Mouse (Mus musculus): ENCODE results near the gene Rnf103. TPM values are rescaled to one million over a fixed set of nuclear protein-coding genes. Genes with fewer than 3 reads are reported as not detected.
"Not testable (repeated sequence)": the region's sequence is repeated elsewhere in the genome, so short reads cannot be mapped to it uniquely, and the experiment has no call there.

Gene Rnf103
- total and polyA plus RNA-seq, 3 experiments: 4.2 to 7.0 (median 6.0) TPM

DNA sequence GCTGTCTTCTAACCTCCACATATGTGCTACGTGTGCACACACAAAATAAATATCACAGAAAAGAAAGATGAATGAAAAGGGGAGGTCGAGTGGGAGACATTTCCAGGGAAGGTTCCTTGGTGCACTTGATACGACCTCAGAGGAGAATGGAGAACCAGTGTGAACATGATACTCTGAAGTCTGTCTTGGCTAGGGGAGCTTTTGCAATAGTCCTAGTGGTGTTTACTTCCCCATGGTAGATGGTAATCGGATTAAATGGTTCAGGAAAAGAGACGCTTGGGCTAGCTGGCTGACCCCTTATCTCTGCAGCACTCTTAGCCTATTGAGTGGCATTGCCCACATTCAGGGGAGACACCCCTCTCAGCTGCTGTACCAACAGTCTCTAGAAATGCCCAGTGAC is 16.9 kb upstream of the Rnf103 start:
- dilution Hi-C loops (cut with MboI; ENCODE audit: extremely low pct_ligation_motif_present, extremely low pct_unique_long_range_greater_than_20kb, low sequenced_read_pairs) (no loop called here), in situ Hi-C loops (cut with MboI; ENCODE audit: low pct_ligation_motif_present, low pct_unique_long_range_greater_than_20kb, low sequenced_read_pairs) (no loop called here)
- H3K9ac ChIP-seq (ENCODE audit: insufficient read depth, low read depth): no peak overlapping the region
- H3K4me1 ChIP-seq (ENCODE audit: control insufficient read depth in 1 of 2, insufficient read depth in 2 of 2): peaks cover 2 to 6% of the 10 kb centered on the region in 2 experiments; a peak in 1 of 4 replicates
- DNase-seq (ENCODE audit: extremely low read depth): no peak
- TF ChIP-seq CHD1 (IDR thresholded peaks at IDR 0.05; ENCODE audit: low read depth, low read length): no peak
- TF ChIP-seq POLR2A (IDR thresholded peaks at IDR 0.05; ENCODE audit: low read depth, low read length): no peak
- TF ChIP-seq SMC3 (IDR thresholded peaks at IDR 0.05; ENCODE audit: low read depth, low read length): no peak
- TF ChIP-seq USF2 (conservative IDR thresholded peaks at IDR 0.05; ENCODE audit: low read depth, low read length): no peak
- no peak for TF ChIP-seq ELF1 (IDR thresholded peaks at IDR 0.05; ENCODE audit: low read depth, low read length)
- H3K27ac ChIP-seq (ENCODE audit: insufficient read depth, low read depth): no peak overlapping the region
- H3K4me3 ChIP-seq (replicated peaks in 1 of 3; ENCODE audit: low read depth in 2 of 3, low read length in 2 of 3, poor library complexity in 1 of 3): no peak overlapping the region
- no peaks in the 10 kb centered on the region for H3K27me3 ChIP-seq (replicated peaks)
- H3K4me2 ChIP-seq (ENCODE audit: insufficient read depth, low read depth, poor library complexity, severe bottlenecking): no peak overlapping the region
- no peaks in the 10 kb centered on the region for H3K9me3 ChIP-seq (replicated peaks; ENCODE audit: low read length)
- H3K79me2 ChIP-seq (replicated peaks; ENCODE audit: control insufficient read depth, extremely low read depth, insufficient read depth, poor library complexity, severe bottlenecking): no peaks in the 10 kb centered on the region
- no peaks in the 10 kb centered on the region for H3K36me3 ChIP-seq (replicated peaks in 1 of 2; ENCODE audit: control insufficient read depth in 1 of 2, insufficient read depth in 1 of 2, low read length in 1 of 2)

DNA sequence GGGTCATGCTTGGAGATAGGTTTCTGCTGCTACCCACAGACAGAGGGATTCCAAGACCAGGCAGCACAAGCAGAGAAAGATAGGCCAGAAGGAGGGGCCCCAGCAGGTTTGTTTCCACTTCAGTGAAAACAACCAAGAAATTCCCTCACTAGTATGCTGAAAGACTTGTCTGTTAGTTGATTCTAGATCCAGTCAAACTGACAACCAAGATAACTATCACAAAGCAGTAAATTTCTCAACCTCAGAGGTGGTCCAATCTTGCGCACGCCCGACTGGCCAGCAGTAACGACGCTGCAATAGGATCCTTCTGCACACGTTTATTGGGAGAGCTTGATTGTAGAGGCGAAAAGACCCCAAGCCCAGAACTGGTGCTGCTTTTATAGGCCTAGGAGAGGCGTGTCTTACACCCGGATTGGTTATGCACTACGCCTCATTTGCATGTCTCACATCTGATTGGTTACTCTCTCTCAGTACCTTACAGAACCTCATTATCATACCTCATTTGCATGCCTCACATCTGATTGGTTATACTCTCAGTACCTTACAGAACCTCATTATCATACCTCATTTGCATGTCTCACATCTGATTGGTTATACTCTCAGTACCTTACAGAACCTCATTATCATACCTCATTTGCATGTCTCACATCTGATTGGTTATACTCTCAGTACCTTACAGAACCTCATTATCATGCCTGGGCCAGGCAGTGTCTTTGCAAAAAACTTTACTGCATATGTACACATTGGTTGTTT is 14.7 kb upstream of the Rnf103 start:
- H3K4me1 ChIP-seq (ENCODE audit: control insufficient read depth in 1 of 2, insufficient read depth in 2 of 2); H3K36me3 ChIP-seq (replicated peaks in 1 of 2; ENCODE audit: control insufficient read depth in 1 of 2, insufficient read depth in 1 of 2, low read length in 1 of 2); DNase-seq (ENCODE audit: extremely low read depth); dilution Hi-C loops (cut with MboI; ENCODE audit: extremely low pct_ligation_motif_present, extremely low pct_unique_long_range_greater_than_20kb, low sequenced_read_pairs); H3K27me3 ChIP-seq (replicated peaks); H3K9me3 ChIP-seq (replicated peaks; ENCODE audit: low read length); H3K4me3 ChIP-seq (replicated peaks in 1 of 3; ENCODE audit: low read depth in 2 of 3, low read length in 2 of 3, poor library complexity in 1 of 3); H3K9ac ChIP-seq (ENCODE audit: insufficient read depth, low read depth); H3K4me2 ChIP-seq (ENCODE audit: insufficient read depth, low read depth, poor library complexity, severe bottlenecking); H3K27ac ChIP-seq (ENCODE audit: insufficient read depth, low read depth); H3K79me2 ChIP-seq (replicated peaks; ENCODE audit: control insufficient read depth, extremely low read depth, insufficient read depth, poor library complexity, severe bottlenecking); in situ Hi-C loops (cut with MboI; ENCODE audit: low pct_ligation_motif_present, low pct_unique_long_range_greater_than_20kb, low sequenced_read_pairs): not testable (repeated sequence)

DNA sequence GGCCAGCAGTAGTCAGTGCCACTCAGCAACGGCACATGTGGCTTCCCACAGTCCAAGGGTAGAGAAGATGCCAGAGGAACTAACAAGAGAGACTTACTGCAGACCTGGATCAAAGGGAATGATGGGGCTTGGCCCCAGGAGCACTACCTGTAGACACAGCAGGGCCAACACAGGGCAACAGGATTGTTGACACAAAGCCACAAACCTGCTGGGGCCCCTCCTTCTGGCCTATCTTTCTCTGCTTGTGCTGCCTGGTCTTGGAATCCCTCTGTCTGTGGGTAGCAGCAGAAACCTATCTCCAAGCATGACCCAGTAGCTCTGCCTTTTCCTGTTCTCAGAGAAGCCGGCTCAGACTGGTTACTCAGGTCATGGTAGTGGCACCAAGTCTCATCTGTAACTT is 14.1 kb upstream of the Rnf103 start:
- in situ Hi-C loops (cut with MboI; ENCODE audit: low pct_ligation_motif_present, low pct_unique_long_range_greater_than_20kb, low sequenced_read_pairs); H3K4me2 ChIP-seq (ENCODE audit: insufficient read depth, low read depth, poor library complexity, severe bottlenecking); H3K9ac ChIP-seq (ENCODE audit: insufficient read depth, low read depth); dilution Hi-C loops (cut with MboI; ENCODE audit: extremely low pct_ligation_motif_present, extremely low pct_unique_long_range_greater_than_20kb, low sequenced_read_pairs); H3K4me1 ChIP-seq (ENCODE audit: control insufficient read depth in 1 of 2, insufficient read depth in 2 of 2); H3K27me3 ChIP-seq (replicated peaks); DNase-seq (ENCODE audit: extremely low read depth); H3K4me3 ChIP-seq (replicated peaks in 1 of 3; ENCODE audit: low read depth in 2 of 3, low read length in 2 of 3, poor library complexity in 1 of 3); H3K36me3 ChIP-seq (replicated peaks in 1 of 2; ENCODE audit: control insufficient read depth in 1 of 2, insufficient read depth in 1 of 2, low read length in 1 of 2); H3K9me3 ChIP-seq (replicated peaks; ENCODE audit: low read length); H3K27ac ChIP-seq (ENCODE audit: insufficient read depth, low read depth); H3K79me2 ChIP-seq (replicated peaks; ENCODE audit: control insufficient read depth, extremely low read depth, insufficient read depth, poor library complexity, severe bottlenecking): not testable (repeated sequence)

- no peaks in the 10 kb centered on the region for H3K27me3 ChIP-seq (replicated peaks)
- no peaks in the 10 kb centered on the region for H3K9me3 ChIP-seq (replicated peaks; ENCODE audit: low read length)
- no peak for TF ChIP-seq IRF4 (IDR thresholded peaks at IDR 0.05; ENCODE audit: low read depth, low read length)
- no peak for TF ChIP-seq KAT2A (IDR thresholded peaks at IDR 0.05; ENCODE audit: insufficient replicate concordance, low read length)
- H3K4me2 ChIP-seq (ENCODE audit: insufficient read depth, low read depth, poor library complexity, severe bottlenecking): no peak overlapping the region
- no peak overlapping the region for H3K27ac ChIP-seq (ENCODE audit: insufficient read depth, low read depth)
- H3K4me1 ChIP-seq (ENCODE audit: control insufficient read depth in 1 of 2, insufficient read depth in 2 of 2): peaks cover 0 to 2% of the 10 kb centered on the region in 2 experiments; a peak in 1 of 4 replicates
- dilution Hi-C loops (cut with MboI; ENCODE audit: extremely low pct_ligation_motif_present, extremely low pct_unique_long_range_greater_than_20kb, low sequenced_read_pairs) (no loop called here), in situ Hi-C loops (cut with MboI; ENCODE audit: low pct_ligation_motif_present, low pct_unique_long_range_greater_than_20kb, low sequenced_read_pairs) (no loop called here)
- H3K79me2 ChIP-seq (replicated peaks; ENCODE audit: control insufficient read depth, extremely low read depth, insufficient read depth, poor library complexity, severe bottlenecking): no peaks in the 10 kb centered on the region
- no peak for DNase-seq (ENCODE audit: extremely low read depth)
- H3K36me3 ChIP-seq (replicated peaks in 1 of 2; ENCODE audit: control insufficient read depth in 1 of 2, insufficient read depth in 1 of 2, low read length in 1 of 2): no peaks in the 10 kb centered on the region
- no peak overlapping the region for H3K9ac ChIP-seq (ENCODE audit: insufficient read depth, low read depth)
- H3K4me3 ChIP-seq (replicated peaks in 1 of 3; ENCODE audit: low read depth in 2 of 3, low read length in 2 of 3, poor library complexity in 1 of 3): no peak overlapping the region
Observed at GRCm38 (mm10) chr6:71480136-71480535, 13.6 kb upstream of the Rnf103 start.

Data from CH12.LX (cell line).